Mouse (Mus musculus): ENCODE results near the gene 2510002D24Rik.
"Not testable (repeated sequence)": the region's sequence is repeated elsewhere in the genome, so short reads cannot be mapped to it uniquely, and the experiment has no call there.

Gene 2510002D24Rik

GRCm38 (mm10) chr16:18846301-18846820, 10.0 kb downstream of the 2510002D24Rik start:
- in situ Hi-C loops (cut with MboI; ENCODE audit: unreplicated experiment in 2 of 2): no loop called here

- in situ Hi-C loops (cut with MboI; ENCODE audit: unreplicated experiment in 2 of 2): loop anchor here (10.0 kb wide), 2 partner anchors 155 to 165 kb away; no protein-coding TSS in a partner anchor
Measured at GRCm38 (mm10) chr16:18849521-18850190, 13.3 kb downstream of the 2510002D24Rik start.

GRCm38 (mm10) chr16:18858551-18858950, 22.2 kb downstream of the 2510002D24Rik start:
- in situ Hi-C loops (cut with MboI; ENCODE audit: unreplicated experiment in 2 of 2): loop anchor here (10.0 kb wide), 2 partner anchors 164 to 174 kb away; no protein-coding TSS in a partner anchor

GRCm38 (mm10) chr16:18860186-18860585, 23.8 kb downstream of the 2510002D24Rik start:
- in situ Hi-C loops (cut with MboI; ENCODE audit: unreplicated experiment in 2 of 2): no loop called here

GRCm38 (mm10) chr16:18870495-18870894, 34.1 kb downstream of the 2510002D24Rik start:
- in situ Hi-C loops (cut with MboI; ENCODE audit: unreplicated experiment in 2 of 2): not testable (repeated sequence)

GRCm38 (mm10) chr16:18876091-18876441, 39.7 kb downstream of the 2510002D24Rik start:
- in situ Hi-C loops (cut with MboI; ENCODE audit: unreplicated experiment in 2 of 2): no loop called here

- in situ Hi-C loops (cut with MboI; ENCODE audit: unreplicated experiment in 2 of 2): no loop called here
Measured at GRCm38 (mm10) chr16:18876442-18877308, 40.3 kb downstream of the 2510002D24Rik start, which contains the start of the genes Mrpl40 and Hira. TSS of gene Mrpl40 (minus strand) at chr16:18876862. TSS of gene Hira (plus strand) at chr16:18877037.

- in situ Hi-C loops (cut with MboI; ENCODE audit: unreplicated experiment in 2 of 2): no loop called here
Measured at GRCm38 (mm10) chr16:18877386-18878090, 41.2 kb downstream of the 2510002D24Rik start.

GRCm38 (mm10) chr16:18878091-18878720, 41.8 kb downstream of the 2510002D24Rik start:
- in situ Hi-C loops (cut with MboI; ENCODE audit: unreplicated experiment in 2 of 2): no loop called here

GRCm38 (mm10) chr16:18884044-18884443, 47.7 kb downstream of the 2510002D24Rik start:
- in situ Hi-C loops (cut with MboI; ENCODE audit: unreplicated experiment in 2 of 2): no loop called here
